In genomic region chr16:45346367-45346766, GRCm38 (mm10) we compare ENCODE assay signal across 25 mouse cellular contexts.
"Had no signal": no experiment of that assay in that cellular context is flagged by ENCODE, and none has a peak within 500 bp of the region (broad histone marks: within the 10 kb centered on the region; RNA-seq: fewer than 3 reads in every experiment).

No protein-coding gene starts in this region.

- H3K4me3 ChIP-seq: gastrocnemius, adult 2 months; heart, embryonic 12.5 days; hindbrain, embryonic 10.5 days; hindbrain, embryonic 13.5 days; hindbrain, embryonic 15.5 days; layer of hippocampus, adult 2 months; left cerebral cortex, adult 2 months; limb, embryonic 10.5 days; limb, embryonic 12.5 days; liver, embryonic 13.5 days; liver, embryonic 15.5 days had no signal

- H3K27me3 ChIP-seq: heart, embryonic 12.5 days; hindbrain, embryonic 13.5 days; hindbrain, embryonic 15.5 days; limb, embryonic 12.5 days; liver, embryonic 13.5 days; liver, embryonic 15.5 days had no signal

- H3K4me1 ChIP-seq: heart, embryonic 12.5 days; hindbrain, embryonic 10.5 days; hindbrain, embryonic 13.5 days; hindbrain, embryonic 15.5 days; limb, embryonic 10.5 days; limb, embryonic 12.5 days; liver, embryonic 13.5 days; liver, embryonic 15.5 days had no signal

- H3K9ac ChIP-seq: heart, embryonic 12.5 days; hindbrain, embryonic 13.5 days; hindbrain, embryonic 15.5 days; limb, embryonic 12.5 days; liver, embryonic 13.5 days; liver, embryonic 15.5 days had no signal

- DNase-seq: gastrocnemius, adult 2 months; gastrocnemius, postnatal 10 days; gastrocnemius, postnatal 25 days; heart, adult 18-20 months; heart, postnatal 10 days; heart, postnatal 4 days; kidney, adult 18-20 months; kidney, adult 8-10 months; kidney, postnatal 10 days; kidney, postnatal 25 days; kidney, postnatal 4 days; liver; liver, embryonic 13.5 days had no signal

- H3K27ac ChIP-seq: hindbrain, embryonic 10.5 days; hindbrain, embryonic 13.5 days; hindbrain, embryonic 15.5 days; hindbrain, postnatal 0 days; layer of hippocampus, adult 2 months; left cerebral cortex, adult 2 months; limb, embryonic 10.5 days; limb, embryonic 12.5 days; liver, embryonic 13.5 days; liver, embryonic 15.5 days had no signal

- H3K4me2 ChIP-seq: heart, embryonic 12.5 days; hindbrain, embryonic 13.5 days; hindbrain, embryonic 15.5 days; limb, embryonic 12.5 days; liver, embryonic 11.5 days; liver, embryonic 13.5 days; liver, embryonic 15.5 days had no signal

- H3K9me3 ChIP-seq: heart, embryonic 12.5 days; hindbrain, embryonic 10.5 days; hindbrain, embryonic 13.5 days; hindbrain, embryonic 15.5 days; limb, embryonic 10.5 days; limb, embryonic 12.5 days; liver, embryonic 13.5 days; liver, embryonic 15.5 days had no signal

- ATAC-seq: hindbrain, postnatal 0 days; intestine, embryonic 16.5 days had no signal

- H3K36me3 ChIP-seq: heart, embryonic 12.5 days; hindbrain, embryonic 10.5 days; hindbrain, embryonic 13.5 days; hindbrain, embryonic 15.5 days; limb, embryonic 10.5 days; limb, embryonic 12.5 days; liver, embryonic 13.5 days; liver, embryonic 15.5 days had no signal
